Mouse (Mus musculus) kidney, postnatal 25 days (tissue): ENCODE measurements around the gene Dirc2.

ENCODE experiments used
- DNase-seq, 2 experiments: peaks; one replicate each; pipeline ENCODE4 v3.0.0; 2021; ENCODE audit warnings: mixed read lengths in 2 of 2

The Dirc2 gene

GRCm38 (mm10) chr16:35772598-35772997, 3.4 kb upstream of the Dirc2 start:
- no peak for DNase-seq

GRCm38 (mm10) chr16:35771606-35772005, 2.5 kb upstream of the Dirc2 start:
- DNase-seq, result no peak

- DNase-seq, result no peak
Observed at GRCm38 (mm10) chr16:35771141-35771540, 2.0 kb upstream of the Dirc2 start.

GRCm38 (mm10) chr16:35769878-35770657, 912 bp upstream of the Dirc2 start, which contains the start of gene Hspbap1:
Gene Hspbap1 (plus strand): TSS chr16:35770375.
- peak; percentile 94 to 95 for DNase-seq

- DNase-seq, result no peak
Observed at GRCm38 (mm10) chr16:35768469-35768784, 729 bp downstream of the Dirc2 start.

DNA sequence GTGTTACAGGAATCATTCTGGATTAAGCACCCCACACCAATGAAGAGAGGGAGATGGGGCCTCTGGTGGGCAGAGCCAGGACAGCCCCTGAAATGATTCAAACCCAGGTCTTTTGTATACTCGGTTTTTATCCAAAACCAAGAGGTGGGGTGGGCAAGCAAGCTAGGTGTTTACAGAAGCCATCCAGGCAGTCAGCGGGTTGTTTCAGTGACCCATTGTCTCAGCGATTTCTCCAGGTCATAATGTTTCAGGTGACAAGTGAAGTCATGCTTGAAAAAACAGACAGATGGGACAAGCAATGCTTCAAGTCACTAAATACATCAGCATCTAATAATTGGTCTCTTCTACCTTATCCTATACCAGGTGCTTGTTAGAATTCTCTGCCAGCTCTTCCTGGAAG, 2.8 kb downstream of the Dirc2 start:
- DNase-seq, result no peak

GRCm38 (mm10) chr16:35765449-35765848, 3.7 kb downstream of the Dirc2 start:
- DNase-seq, result no peak

GRCm38 (mm10) chr16:35764941-35765340, 4.2 kb downstream of the Dirc2 start:
- DNase-seq, result peak in 1 of 2 experiments; percentile 5

- no peak for DNase-seq
Observed at GRCm38 (mm10) chr16:35763590-35764296, 5.4 kb downstream of the Dirc2 start.

DNA sequence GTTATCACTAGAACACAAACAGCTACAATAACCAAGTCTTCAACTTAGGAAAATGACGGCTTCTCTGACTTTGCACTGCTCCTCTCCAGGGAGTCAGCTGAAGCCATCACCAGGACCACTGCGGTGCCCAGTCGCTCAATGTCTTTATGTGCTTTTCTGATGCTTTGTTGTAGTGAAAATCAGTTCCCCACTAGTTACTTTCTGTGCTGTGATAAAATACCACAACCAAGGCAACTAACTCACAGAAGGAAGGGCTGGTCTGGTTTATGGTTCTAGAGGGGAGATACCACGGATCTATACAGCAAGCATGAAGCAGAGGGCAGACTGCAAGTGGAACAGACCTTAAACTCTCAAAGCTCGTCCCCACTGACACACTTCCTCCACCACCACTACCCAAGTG, 9.8 kb downstream of the Dirc2 start:
- no peak for DNase-seq

GRCm38 (mm10) chr16:35756697-35757096, 12.5 kb downstream of the Dirc2 start:
- no peak for DNase-seq

DNA sequence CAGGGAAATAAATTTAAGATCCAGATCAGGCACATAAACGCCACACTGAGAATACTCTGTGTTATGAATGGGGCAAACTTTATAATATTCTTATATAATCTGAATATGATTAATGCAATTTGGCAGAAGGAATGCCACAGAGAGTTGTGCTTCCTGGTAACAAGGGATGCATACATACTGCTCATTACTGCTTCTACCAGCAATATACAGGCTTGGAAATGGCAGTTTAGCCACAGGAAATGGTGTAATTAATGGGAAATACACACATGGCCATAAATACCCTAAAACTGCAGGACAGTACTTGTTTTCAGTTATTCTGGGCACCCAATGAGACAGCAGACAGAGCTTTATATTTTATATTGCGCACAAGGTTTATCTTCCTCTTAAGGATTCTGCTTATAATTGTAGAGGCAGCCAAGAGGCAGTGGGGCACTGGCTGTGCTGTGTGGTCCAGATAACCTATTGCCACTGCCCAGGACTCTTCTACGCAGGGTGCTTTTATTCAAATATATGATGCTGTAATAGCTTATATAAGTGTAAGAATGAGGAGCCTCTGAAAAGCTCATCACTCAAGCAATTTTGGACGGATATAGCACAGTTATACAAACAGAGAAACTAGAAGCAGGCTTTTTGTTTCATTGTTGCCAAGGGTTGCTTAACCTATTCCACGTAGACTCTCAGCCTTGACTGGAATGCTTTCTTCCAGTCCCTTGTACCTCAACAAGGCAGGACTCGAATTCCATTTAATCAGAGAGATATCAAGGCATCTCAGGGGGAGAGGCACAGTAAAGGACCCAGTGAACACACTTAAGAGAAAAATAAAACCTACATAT, 13.4 kb downstream of the Dirc2 start:
- DNase-seq, result no peak

GRCm38 (mm10) chr16:35753926-35754325, 15.2 kb downstream of the Dirc2 start:
- no peak for DNase-seq

DNA sequence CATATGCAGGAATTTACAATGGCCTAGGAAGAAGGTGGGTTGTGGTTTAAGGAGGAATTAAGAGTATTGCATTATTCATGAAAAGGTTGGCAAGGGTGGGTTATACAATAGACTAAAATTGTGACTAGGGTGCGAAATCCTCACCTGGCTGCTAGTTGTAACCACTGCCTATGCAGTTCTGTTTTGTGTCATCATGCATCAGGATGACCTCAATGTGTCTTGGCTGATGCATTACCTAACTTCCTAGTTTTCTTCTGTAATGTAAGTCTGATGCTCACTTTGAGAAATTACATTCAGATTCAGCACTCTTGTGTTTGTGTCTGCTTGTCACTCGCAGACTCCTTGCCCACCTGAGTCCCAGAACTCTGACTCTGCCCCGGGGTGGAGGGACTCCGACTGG, 17.3 kb downstream of the Dirc2 start:
- DNase-seq, result no peak

DNA sequence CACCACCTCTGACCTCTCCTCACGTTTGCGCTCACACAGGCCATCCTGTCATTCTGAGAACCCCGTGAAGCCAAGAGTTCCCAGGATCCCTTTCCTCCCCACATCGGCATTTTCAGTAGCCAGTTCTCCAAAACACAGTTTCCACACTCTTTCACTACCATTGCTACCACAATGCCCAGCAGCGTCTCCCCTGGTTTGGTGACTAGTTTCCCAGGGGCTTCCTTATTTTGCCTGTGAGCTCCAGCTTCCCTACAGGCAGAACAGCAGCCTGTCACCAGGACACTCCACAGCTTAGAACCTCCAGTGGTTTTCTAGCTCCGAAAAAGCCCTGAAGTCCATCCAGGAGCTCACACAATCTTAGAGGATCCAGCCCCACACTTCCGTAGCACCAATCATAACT, 19.8 kb downstream of the Dirc2 start:
- no peak for DNase-seq

- no peak for DNase-seq
Observed at GRCm38 (mm10) chr16:35748237-35748603, 20.9 kb downstream of the Dirc2 start.

GRCm38 (mm10) chr16:35747417-35748236, 21.5 kb downstream of the Dirc2 start:
- no peak for DNase-seq

GRCm38 (mm10) chr16:35742251-35742937, 26.8 kb downstream of the Dirc2 start:
- DNase-seq, result no peak

DNA sequence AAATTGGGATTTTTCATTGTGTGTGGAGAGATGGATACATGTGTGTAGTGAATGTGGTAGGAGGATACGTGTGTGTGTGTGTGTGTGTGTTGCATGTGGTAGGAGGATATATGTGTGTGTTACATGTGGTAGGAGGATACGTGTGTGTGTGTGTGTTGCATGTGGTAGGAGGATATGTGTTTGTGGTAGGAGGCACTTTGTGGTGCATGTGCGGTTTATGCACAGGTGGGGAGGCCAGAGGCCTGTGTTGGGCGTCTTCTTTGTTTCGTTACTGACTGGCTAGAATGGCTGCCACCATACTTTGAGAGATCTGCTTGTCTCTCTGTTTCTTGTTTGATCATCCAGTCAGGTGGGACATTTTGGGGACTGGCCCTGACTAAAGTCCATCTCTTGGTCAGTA, 27.5 kb downstream of the Dirc2 start:
- no peak for DNase-seq

- DNase-seq, result no peak
Observed at GRCm38 (mm10) chr16:35740943-35741342, 28.2 kb downstream of the Dirc2 start.

DNA sequence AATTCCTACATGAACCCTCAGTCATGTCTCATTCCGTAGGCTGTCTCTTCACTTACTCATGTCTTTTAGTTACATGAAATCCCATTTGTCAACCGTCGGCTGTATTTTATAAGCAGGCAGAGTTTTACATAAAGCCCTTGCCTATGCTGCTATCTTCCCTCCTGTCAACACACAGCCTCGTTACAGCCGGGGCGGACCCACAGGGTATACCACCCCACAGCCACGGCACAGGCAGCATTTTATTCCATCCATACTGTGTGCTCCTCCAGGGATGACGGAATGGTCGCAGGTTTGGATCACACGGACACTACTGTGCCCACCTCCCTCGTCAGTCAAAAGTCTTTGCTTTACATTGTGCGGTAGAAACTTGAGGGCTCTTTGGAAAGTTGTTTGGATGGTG, 28.8 kb downstream of the Dirc2 start:
- no peak for DNase-seq

DNA sequence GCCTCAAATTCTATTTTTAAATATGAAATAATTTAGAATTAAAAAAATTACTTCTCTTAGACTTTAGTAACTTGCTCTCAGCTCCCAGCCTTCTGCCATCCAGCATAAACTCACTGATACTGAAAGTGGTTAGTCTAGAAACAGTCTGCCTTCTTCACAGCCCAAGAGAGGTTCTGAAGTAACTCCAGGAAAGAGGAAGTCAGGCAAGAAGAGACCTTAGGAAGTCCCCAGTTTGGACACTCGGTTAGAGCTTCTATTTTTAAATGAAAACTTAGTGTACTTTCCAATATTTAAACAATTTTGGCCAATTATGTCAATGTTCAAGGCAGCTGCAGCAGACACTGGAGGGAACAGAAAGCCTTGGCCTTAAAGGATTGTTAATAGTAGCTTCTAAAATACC, 29.6 kb downstream of the Dirc2 start:
- DNase-seq, result no peak
